17 mouse cellular contexts compared by ENCODE assay signal in genomic region chr14:99280825-99281433, GRCm38 (mm10).
"Had no signal": no experiment of that assay in that cellular context is flagged by ENCODE, and none has a peak within 500 bp of the region (broad histone marks: within the 10 kb centered on the region; RNA-seq: fewer than 3 reads in every experiment).

No protein-coding gene starts in this region.

- H3K36me3 ChIP-seq: limb, embryonic 10.5 days; limb, embryonic 13.5 days; liver, embryonic 12.5 days; liver, embryonic 15.5 days; lung, embryonic 15.5 days had no signal

- H3K9me3 ChIP-seq: limb, embryonic 10.5 days; limb, embryonic 13.5 days; liver, embryonic 12.5 days; liver, embryonic 15.5 days; lung, embryonic 15.5 days had no signal

- ATAC-seq: liver, embryonic 12.5 days had no signal

- H3K4me1 ChIP-seq: limb, embryonic 13.5 days; liver, embryonic 15.5 days; lung, embryonic 15.5 days had no signal

- H3K27me3 ChIP-seq: liver, embryonic 15.5 days had no signal

- H3K9ac ChIP-seq: limb, embryonic 13.5 days; liver, embryonic 12.5 days; liver, embryonic 15.5 days; lung, embryonic 15.5 days had no signal

- H3K4me2 ChIP-seq: limb, embryonic 13.5 days; liver, embryonic 12.5 days; liver, embryonic 15.5 days; lung, embryonic 15.5 days; midbrain, embryonic 11.5 days had no signal

- H3K4me3 ChIP-seq: limb, embryonic 10.5 days; limb, embryonic 13.5 days; liver, embryonic 12.5 days; liver, embryonic 15.5 days; lung, embryonic 15.5 days had no signal

- H3K27ac ChIP-seq: limb, embryonic 10.5 days; limb, embryonic 13.5 days; liver, embryonic 12.5 days; liver, embryonic 15.5 days; lung, embryonic 15.5 days had no signal

- DNase-seq: kidney, adult 9 months; kidney, postnatal 14 days; kidney, postnatal 4 days; liver; lung, adult 18-20 months; lung, postnatal 10 days; lung, postnatal 36 days; midbrain, embryonic 14.5 days; right cerebral cortex, postnatal 4 days; spleen, adult 18-20 months; thymus, postnatal 4 days had no signal
